Mouse (Mus musculus) adrenal gland, postnatal 14 days (tissue): ENCODE results near the gene Mylk. TPM values are rescaled to one million over a fixed set of nuclear protein-coding genes. Genes with fewer than 3 reads are reported as not detected.
"Not testable (repeated sequence)": the region's sequence is repeated elsewhere in the genome, so short reads cannot be mapped to it uniquely, and the experiment has no call there.

Experiments
- DNase-seq: peaks from one replicate; pipeline ENCODE4 v3.0.0; 2021; ENCODE audit warnings: mixed read lengths
- long read RNA-seq, 2 experiments: library from polyadenylated mRNA; stranded (forward); transcript quantifications; one replicate each; pipeline ENCODE4 v2.0.0; 2021
- total RNA-seq: library from RNA; stranded (reverse); gene quantifications from 2 replicates; pipeline ENCODE4 v1.2.3, GENCODE M21; 2021

Mylk gene
- total RNA-seq = 47.3 and 53.1 TPM in 2 replicates
- long read RNA-seq, experiment 1, partial matches to known transcripts = 1 of 3 reads
- long read RNA-seq, experiment 1, other reads (novel, unspliced or antisense) = 2 of 3 reads
- long read RNA-seq, experiment 2, partial matches to known transcripts = 1 of 10 reads
- long read RNA-seq, experiment 2, other reads (novel, unspliced or antisense) = 9 of 10 reads

GRCm38 (mm10) chr16:34745065-34745585 lies at the start of gene Mylk:
Mylk (plus strand) TSS chr16:34745210.
- DNase-seq = peak; percentile 94

DNA sequence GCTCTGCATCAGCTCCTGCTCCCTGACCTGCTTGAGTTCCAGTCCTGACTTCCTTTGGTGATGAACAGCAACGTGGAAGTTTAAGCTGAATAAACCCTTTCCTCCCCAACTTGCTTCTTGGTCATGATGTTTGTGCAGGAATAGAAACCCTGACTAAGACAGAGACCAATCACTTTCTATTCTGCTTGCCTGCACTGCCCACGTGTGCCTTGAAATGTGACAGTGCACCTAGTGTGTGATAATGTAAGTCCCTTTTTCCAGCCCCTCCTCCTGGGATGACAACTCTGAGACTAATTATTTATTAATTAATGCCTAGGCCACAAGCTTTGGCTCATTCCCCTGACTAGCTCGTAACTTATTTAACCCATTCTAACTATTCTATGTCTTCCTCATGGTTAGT lies 46.3 kb upstream of the Mylk start:
- DNase-seq = not testable (repeated sequence)

GRCm38 (mm10) chr16:34700165-34700827 lies 44.7 kb upstream of the Mylk start:
- peak; percentile 82 for DNase-seq

- DNase-seq = no peak
Measured at GRCm38 (mm10) chr16:34700828-34701216, 44.2 kb upstream of the Mylk start.

DNA sequence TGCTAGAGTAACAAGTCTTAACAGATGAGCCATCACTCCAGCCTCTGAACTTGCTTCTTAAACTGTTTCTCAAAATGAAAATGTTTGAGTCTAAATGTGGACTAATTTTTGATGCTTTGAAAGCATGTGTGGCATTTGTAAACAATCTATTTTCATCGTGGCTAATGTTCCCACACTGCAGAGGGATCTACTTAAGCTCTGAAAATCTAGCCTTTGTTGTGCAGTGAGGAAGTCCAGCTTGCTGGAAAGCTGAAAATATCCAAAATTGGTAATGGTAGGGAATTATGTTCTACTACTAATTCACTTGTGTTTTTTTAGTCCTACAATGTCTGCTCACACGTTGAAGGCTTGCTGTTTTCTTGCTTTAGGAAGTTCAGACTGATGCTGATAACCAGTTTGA lies 39.0 kb upstream of the Mylk start:
- DNase-seq = no peak

DNA sequence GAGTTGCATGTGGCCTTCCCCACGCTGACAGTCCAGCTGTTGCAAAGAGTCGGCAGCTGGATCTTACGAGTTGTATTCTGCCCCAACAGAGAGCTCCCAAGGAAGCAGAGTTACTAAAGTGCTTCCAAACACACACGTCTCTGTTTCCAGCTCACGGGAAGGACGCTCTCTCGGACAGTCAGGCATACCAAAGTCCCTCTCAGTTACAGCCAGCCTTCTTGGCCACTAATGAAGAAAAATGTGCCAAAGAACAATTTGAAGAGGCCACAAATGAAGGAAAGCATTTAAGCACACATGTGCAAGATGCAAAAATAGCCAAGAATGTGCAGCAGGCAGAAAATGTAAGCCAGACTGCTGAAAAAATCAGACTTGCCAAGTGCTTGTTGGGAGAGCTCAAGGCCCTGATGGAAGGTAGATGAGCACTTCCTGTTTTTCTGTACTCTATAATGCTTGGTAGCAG lies 38.5 kb upstream of the Mylk start:
- no peak for DNase-seq

DNA sequence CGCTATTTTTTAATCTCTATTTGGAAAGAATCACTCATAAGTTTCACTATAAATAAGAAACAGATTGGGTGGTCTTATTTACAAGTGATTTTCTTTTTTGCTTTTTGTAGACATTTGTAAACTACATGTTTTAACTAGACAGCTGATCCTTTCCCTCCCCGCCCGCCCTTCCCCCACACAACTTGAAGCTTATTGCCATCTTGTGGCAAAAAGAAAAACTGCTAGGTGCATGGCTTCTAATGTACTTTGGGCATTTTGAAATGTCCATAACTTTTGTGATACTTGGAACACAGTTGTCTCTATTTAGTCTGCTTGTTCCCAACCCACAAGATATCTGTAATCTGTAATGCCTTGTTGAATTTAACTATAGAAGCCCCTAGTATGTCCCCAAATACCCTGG lies 33.5 kb upstream of the Mylk start:
- no peak for DNase-seq

DNA sequence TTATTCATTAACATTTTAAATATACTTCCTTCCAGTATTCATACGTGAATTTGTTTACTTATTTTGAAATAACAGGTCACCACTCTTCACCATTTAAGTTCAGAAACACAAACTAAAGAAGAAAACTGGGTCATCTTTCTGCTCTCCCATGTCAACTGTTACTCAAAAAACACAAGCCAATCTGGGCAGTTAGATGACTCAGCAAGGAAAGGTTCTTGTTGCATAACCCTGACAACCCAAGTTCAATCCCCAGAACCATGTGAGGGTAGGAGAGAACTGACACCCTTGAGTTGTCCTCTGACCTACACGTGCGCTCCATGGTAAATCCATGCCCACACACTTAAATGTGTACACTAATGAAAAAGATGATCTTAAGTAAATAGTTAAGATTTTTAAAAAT lies 19.9 kb upstream of the Mylk start:
- no peak for DNase-seq

DNA sequence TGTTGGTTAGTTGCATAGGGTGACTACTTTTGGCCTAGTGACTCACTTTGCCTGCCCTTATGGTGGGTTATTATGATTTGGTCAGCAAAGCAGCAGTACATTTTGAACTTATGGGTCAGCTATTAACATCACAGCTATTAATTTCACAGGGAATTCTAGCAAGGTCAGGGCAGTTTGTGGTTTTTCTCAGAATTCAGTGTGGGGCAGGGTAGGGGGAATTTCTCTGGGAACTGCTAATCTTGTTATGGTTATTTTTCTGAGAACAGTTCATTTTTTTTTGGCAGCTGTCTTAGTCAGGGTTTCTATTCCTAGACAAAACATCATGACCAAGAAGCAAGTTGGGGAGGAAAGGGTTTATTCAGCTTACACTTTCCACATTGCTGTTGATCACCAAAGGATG lies 16.4 kb upstream of the Mylk start:
- not testable (repeated sequence) for DNase-seq

- DNase-seq = no peak
Measured at GRCm38 (mm10) chr16:34729371-34729770, 15.6 kb upstream of the Mylk start.

GRCm38 (mm10) chr16:34738656-34739233 lies 6.3 kb upstream of the Mylk start:
- no peak for DNase-seq

GRCm38 (mm10) chr16:34742930-34743329 lies 2.1 kb upstream of the Mylk start:
- DNase-seq = no peak

DNA sequence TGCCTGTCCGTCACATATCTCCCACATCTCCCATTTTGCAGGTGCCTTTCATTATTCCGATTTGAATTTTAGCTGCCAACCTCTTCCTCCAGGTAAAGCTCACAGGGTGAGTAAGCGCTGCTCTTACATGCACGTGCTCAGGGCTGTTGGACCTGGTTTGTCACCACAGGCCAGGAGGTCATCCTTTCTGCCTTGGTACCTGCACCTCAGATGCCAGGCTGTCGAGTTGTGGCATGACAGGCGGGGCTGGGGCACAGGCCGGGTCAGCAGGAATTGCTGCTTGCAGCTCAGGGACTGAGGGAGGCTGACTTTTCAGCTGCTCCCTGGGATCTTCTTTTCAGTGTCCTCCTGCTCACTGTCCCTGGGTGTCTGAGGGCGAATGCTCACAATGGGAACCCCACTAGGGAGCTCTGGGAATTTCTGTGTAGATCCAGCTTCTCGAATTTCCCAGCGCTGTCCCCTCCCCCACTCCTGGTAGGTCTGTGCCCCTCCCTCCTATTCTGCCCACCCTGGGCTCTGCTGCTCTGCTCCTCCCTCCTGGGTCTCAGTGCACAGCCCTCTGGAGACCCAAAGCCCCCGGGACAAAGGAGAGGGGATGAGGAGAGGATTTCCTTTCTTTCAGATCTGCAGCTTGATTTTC lies 3.2 kb downstream of the Mylk start:
- no peak for DNase-seq

DNA sequence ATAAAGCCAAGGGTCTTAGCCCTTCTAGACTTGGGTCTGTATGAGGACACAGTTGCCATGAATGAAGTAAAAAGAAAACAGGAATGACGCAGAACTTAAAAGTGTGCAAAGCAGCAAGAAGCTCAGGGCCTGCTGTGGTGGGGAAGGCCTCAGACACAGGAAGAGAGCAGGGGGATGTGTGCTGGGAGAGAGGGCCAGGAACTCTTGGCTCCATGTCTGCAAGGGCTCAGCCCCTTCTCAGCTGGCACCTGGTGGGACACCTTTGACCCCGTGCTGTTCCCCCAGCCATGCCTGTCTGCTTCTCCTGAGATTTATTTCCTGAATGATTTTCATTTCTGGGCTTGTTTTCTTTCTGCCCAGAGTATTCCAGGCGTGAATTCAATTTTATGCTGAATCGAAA lies 4.5 kb downstream of the Mylk start:
- DNase-seq = no peak

DNA sequence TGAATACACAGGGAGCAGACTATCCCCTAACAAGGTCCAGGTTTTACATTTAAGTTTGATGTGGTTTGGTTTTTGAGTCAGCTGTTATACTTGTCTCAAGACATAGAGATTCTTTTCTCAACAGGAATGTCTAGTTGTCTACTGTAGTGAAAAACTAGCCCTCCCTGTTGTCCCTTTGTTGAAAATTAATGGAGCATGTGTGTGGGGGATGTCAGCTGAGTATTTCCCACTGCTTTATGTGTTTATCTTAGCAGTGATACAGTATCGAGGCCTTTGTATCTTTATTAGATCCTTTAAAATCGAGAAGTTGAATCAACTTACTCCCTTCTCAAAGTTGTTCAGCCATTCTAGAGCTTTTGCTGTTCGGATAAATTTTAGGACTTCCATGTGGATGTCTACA lies 7.0 kb downstream of the Mylk start:
- DNase-seq = no peak

GRCm38 (mm10) chr16:34752977-34753376 lies 8.0 kb downstream of the Mylk start:
- DNase-seq = no peak

DNA sequence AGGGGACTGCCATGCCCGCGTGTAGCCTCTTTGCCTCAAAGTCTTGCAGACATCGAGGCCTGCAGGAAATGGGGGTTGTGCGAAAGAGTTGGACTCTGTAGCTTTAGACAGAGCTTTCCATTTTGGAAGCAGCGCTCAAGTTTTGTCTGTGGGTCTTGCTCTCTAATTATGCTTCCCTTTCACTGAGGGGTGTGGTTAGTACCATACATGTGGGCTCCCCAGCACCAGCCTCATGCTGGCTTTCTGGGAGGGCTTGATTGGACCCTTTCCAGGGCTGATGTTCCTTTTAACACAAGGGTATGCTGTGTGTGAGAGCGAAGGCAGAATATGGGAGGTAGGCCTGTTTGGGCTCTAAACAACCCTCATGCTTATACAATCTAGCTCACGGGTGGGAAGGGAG lies 12.0 kb downstream of the Mylk start:
- DNase-seq = no peak

GRCm38 (mm10) chr16:34758205-34758604 lies 13.2 kb downstream of the Mylk start:
- DNase-seq = no peak

DNA sequence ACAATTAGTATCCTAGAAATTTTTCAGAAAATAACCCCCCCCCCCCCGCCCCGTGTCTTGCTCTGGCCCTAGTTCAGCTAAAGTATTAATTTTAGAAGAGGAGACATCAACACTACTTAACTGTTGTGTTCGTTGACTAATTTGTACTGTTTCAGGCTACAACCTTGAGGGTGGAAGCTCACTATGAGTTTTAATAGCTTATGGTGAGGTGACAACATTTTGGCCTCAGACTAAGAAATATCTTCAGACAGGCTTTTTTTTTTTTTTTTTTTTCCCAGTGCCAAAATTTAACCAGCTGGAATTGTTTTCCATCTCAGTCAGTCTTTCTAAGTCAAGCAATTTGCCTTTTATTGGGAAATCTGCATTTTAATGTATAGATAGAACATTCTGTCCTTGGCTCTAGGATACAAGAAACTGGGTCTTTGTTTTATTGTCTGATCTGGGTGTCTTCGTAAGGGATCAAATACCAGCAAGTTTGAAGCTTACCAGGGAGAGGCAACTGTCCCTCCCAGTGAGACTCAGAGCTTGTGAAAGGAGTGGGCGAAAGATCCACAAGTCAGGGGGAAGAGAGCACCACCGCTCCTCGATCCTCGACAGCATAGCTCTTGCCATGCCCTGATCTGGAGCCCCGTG lies 19.1 kb downstream of the Mylk start:
- DNase-seq = no peak

DNA sequence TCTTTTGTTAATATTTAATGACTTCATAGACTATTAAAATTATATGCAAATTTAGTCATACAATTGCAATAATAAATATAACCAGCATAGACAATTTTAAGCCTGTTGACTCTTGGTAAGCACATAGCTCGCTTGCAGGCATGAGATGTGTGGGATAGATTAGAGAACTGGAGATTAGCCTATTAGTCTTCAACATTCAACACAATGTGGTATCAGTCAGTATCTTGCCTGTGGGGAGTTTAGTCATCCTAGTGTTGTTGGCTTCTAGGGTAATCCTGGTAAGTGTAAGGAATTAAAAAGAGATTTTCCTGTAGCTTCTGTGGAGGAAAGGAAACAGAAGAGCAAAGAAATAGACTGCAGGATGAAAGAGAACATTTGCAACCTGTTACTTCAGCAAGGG lies 20.7 kb downstream of the Mylk start:
- DNase-seq = no peak

GRCm38 (mm10) chr16:34766193-34766592 lies 21.2 kb downstream of the Mylk start:
- DNase-seq = no peak

DNA sequence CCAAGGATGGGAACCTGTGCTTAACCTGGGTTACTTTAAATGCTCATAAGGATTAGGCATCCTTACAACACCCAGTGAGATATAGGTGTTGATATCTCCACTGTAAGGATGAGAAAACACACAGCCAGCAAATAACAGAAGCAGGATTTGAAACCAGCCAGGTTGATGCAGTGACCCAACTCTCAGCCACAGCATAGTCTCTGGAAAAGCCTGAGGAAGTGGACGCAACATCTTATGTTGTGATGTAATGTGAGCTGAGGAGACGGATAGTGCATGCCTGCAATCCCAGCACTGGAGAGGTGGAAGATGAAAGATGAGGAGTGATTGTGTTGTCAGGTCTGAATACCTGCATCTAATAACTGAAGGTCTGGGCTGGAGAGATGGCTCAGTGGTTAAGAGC lies 22.4 kb downstream of the Mylk start:
- no peak for DNase-seq

DNA sequence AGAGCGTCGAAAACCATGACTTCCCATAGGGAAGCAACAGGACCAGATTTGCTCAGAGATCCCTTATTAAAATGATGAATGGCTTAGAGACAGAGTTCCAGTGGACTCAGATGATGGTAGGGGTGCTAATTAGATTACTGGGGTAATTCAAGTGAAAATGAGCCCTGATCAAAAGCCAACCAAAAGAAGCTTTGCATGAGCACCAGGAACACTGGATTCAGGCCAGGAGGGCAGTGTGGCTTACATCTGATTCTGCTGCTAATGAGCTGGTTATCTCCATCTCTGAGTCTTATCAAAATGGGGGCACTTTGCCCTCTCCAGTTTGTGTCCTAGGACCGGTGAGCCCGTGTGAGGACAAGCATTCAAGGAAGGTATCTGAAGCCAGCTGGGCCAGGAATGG lies 23.4 kb downstream of the Mylk start:
- DNase-seq = no peak
